Mouse (Mus musculus): Measurements from ENCODE around the gene Gadd45gip1. TPM values are rescaled to one million over a fixed set of nuclear protein-coding genes. Genes with fewer than 3 reads are reported as not detected.
"Not testable (repeated sequence)": the region's sequence is repeated elsewhere in the genome, so short reads cannot be mapped to it uniquely, and the experiment has no call there.

Gene Gadd45gip1
- polyA plus RNA-seq, 1 experiment from 2014 or later, result 38.6 TPM

DNA sequence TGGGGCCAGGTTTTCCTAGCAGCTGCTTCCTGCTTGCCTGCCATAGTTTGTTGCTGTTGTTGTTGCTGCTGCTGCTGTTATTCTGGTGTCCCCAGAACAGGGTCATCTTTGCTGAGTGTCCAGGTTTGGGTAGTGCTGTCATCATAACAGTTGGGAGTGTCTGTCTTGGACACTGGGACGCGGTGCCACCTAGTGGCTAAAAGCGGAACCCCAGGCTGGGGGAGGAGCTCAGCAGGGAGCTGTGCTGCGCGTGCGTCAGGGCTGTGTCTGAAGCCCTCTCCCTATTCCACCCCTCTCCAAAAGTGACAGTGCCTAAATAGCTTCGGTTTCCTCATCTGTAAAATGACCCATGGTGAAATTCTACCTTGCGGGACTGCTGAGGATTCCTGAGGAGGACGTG is 15.8 kb upstream of the Gadd45gip1 start:
- no peaks in the 10 kb centered on the region for H3K36me3 ChIP-seq
- no peaks in the 10 kb centered on the region for H3K9me3 ChIP-seq (replicated peaks)
- H3K27me3 ChIP-seq, result peaks cover 42% of the 10 kb centered on the region
- no peak overlapping the region for H3K4me2 ChIP-seq (replicated peaks)
- ATAC-seq (ENCODE audit: low FRiP score), result peak; percentile 59; the same call in 1 of the 2 replicates
- H3K4me3 ChIP-seq, result no peak overlapping the region
- H3K4me1 ChIP-seq, result peaks cover 41% of the 10 kb centered on the region
- no peak overlapping the region for H3K9ac ChIP-seq
- peak overlapping the region; percentile 68 for H3K27ac ChIP-seq
- WGBS, result 12% methylated on average over 9 of the region's 9 CpGs

DNA sequence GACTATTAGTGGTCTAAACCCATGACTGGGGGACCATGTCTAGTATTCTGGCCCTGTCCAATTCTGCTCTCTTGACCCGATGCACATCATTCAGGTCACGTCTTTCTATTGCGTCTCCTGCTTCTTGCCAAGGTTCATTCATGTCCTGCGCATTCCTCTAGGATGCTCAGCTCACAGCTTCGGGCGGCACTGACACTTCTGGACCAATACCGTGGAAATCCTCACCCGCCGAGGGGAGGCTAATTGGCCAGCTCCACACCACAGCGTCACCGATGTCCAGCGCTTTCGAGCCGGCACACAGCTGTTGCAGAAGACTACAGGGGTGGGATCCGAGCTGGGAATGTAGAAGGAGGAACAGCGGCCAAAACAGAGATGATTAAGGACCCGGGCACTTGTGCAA is 15.2 kb upstream of the Gadd45gip1 start:
- no peak for ATAC-seq (ENCODE audit: low FRiP score)
- H3K27me3 ChIP-seq, result peaks cover 45% of the 10 kb centered on the region
- no peak overlapping the region for H3K4me2 ChIP-seq (replicated peaks)
- no peaks in the 10 kb centered on the region for H3K36me3 ChIP-seq
- no peak overlapping the region for H3K9ac ChIP-seq
- H3K9me3 ChIP-seq (replicated peaks), result no peaks in the 10 kb centered on the region
- WGBS, result 73% methylated on average over 17 of the region's 17 CpGs
- H3K4me3 ChIP-seq, result no peak overlapping the region
- no peak overlapping the region for H3K27ac ChIP-seq
- peaks cover 35% of the 10 kb centered on the region for H3K4me1 ChIP-seq

- H3K4me2 ChIP-seq (replicated peaks), result peak within 1 kb of the TSS; percentile 47
- H3K4me3 ChIP-seq, result 0 out of 2 replicates have a peak within 1 kb of the TSS, but pooled peaks have one; percentile 4
- H3K36me3 ChIP-seq, result no peaks in the 10 kb centered on the region
- no peak within 1 kb of the TSS for H3K9ac ChIP-seq
- 0 out of 2 replicates have a peak, but pooled peaks have one; percentile 16 for ATAC-seq (ENCODE audit: low FRiP score)
- no peaks in the 10 kb centered on the region for H3K9me3 ChIP-seq (replicated peaks)
- H3K27me3 ChIP-seq, result peaks cover 14% of the 10 kb centered on the region
- peaks cover 10% of the 10 kb centered on the region for H3K4me1 ChIP-seq
- H3K27ac ChIP-seq, result no peak within 1 kb of the TSS
- 22% methylated on average over 3 of the region's 3 CpGs for WGBS
These were observed 8.6 kb upstream of the Gadd45gip1 start, which contains the start of gene Dand5 for GRCm38 (mm10) chr8:84822723-84823122. Dand5 (minus strand) TSS chr8:84822823.

GRCm38 (mm10) chr8:84823653-84824052 is 7.7 kb upstream of the Gadd45gip1 start:
- Histone ChIP-seq H3K4me2 (replicated peaks) (peak overlapping the region; percentile 47), H3K27me3 (peaks cover 14% of the 10 kb centered on the region), H3K27ac (no peak overlapping the region), H3K4me3 (0 out of 2 replicates have a peak overlapping the region, but pooled peaks have one; percentile 4), H3K36me3 (no peaks in the 10 kb centered on the region), H3K4me1 (peaks cover 10% of the 10 kb centered on the region), H3K9ac (no peak overlapping the region), H3K9me3 (replicated peaks) (no peaks in the 10 kb centered on the region)
- 2% methylated on average over 18 of the region's 18 CpGs for WGBS
- ATAC-seq (ENCODE audit: low FRiP score), result peak; percentile 82

GRCm38 (mm10) chr8:84825636-84826035 is 5.7 kb upstream of the Gadd45gip1 start:
- H3K27ac ChIP-seq, result no peak overlapping the region
- no peaks in the 10 kb centered on the region for H3K9me3 ChIP-seq (replicated peaks)
- H3K36me3 ChIP-seq, result no peaks in the 10 kb centered on the region
- 69% methylated on average over 4 of the region's 4 CpGs for WGBS
- ATAC-seq (ENCODE audit: low FRiP score), result no peak
- peaks cover 14% of the 10 kb centered on the region for H3K27me3 ChIP-seq
- H3K4me1 ChIP-seq, result peaks cover 10% of the 10 kb centered on the region
- no peak overlapping the region for H3K4me2 ChIP-seq (replicated peaks)
- no peak overlapping the region for H3K9ac ChIP-seq
- no peak overlapping the region for H3K4me3 ChIP-seq

DNA sequence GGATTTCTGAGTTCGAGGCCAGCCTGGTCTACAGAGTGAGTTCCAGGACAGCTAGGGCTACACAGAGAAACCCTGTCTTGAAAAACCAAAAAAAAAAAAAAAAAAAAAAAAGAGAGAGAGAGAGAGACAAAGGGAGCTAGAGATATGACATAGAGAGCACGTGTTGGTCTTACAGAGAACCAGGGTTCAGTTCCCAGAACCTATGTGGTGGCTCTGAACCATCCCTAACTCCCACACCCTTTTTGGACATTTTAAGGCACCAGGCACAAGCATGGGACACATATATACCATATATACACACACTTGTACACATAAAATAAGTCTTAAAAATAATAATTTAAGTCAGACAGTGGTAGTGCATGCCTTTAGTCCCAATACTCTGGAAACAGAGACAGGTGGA is 4.8 kb upstream of the Gadd45gip1 start:
- H3K4me3 ChIP-seq; ATAC-seq (ENCODE audit: low FRiP score); H3K9ac ChIP-seq; H3K9me3 ChIP-seq (replicated peaks); H3K27me3 ChIP-seq; H3K4me2 ChIP-seq (replicated peaks); H3K27ac ChIP-seq; H3K36me3 ChIP-seq: not testable (repeated sequence)
- H3K4me1 ChIP-seq, result peaks cover 10% of the 10 kb centered on the region
- 83% methylated on average over 2 of the region's 2 CpGs for WGBS

DNA sequence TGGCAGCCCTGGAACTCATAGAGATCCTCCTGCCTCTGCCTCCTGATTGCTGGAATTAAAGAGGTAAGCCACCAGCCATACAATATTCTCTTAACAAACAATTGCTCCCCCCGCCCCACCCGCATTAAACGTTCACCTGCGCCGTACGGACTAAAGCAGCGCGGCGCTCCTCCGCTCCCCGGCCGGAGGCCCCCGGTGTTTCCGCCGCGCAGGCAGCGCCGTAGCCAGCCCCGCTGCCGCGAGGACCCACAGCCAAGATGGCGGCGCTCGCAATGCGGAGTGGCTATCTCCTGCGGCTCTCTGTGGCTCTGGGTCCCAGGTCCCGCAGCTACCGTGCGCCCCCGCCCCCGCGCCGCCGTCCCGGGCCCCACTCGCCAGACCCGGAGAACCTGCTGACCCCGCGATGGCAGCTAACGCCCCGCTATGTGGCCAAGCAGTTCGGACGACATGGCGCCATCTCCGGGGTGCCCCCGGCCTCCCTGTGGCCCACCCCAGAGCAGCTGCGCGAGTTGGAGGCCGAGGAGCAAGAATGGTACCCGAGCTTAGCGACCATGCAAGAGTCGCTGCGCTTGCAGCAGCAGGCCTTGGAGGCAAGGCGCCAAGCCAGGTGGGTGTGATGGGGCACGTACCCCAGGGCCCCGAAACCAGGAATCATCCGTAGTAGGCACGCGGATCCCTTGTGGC is 854 bp downstream of the Gadd45gip1 start:
- WGBS, result 2% methylated on average over 59 of the region's 59 CpGs
- Histone ChIP-seq H3K4me1 (peaks cover 24% of the 10 kb centered on the region), H3K4me2 (replicated peaks) (peak overlapping the region; percentile 66), H3K27me3 (no peaks in the 10 kb centered on the region), H3K36me3 (peaks cover 33% of the 10 kb centered on the region), H3K9ac (peak overlapping the region; percentile 96), H3K27ac (peak overlapping the region; percentile 95), H3K4me3 (peak overlapping the region; percentile 85), H3K9me3 (replicated peaks) (no peaks in the 10 kb centered on the region)
- ATAC-seq (ENCODE audit: low FRiP score), result peak; percentile 70

- H3K4me1 ChIP-seq, result peaks cover 28% of the 10 kb centered on the region
- H3K4me3 ChIP-seq, result peak overlapping the region; percentile 85
- no peaks in the 10 kb centered on the region for H3K9me3 ChIP-seq (replicated peaks)
- peak overlapping the region; percentile 96; the same call in 1 of the 2 replicates for H3K9ac ChIP-seq
- H3K4me2 ChIP-seq (replicated peaks), result peak overlapping the region; percentile 66
- H3K36me3 ChIP-seq, result peaks cover 42% of the 10 kb centered on the region
- peak overlapping the region; percentile 95; the same call in 1 of the 2 replicates for H3K27ac ChIP-seq
- WGBS, result 71% methylated on average over 10 of the region's 10 CpGs
- no peaks in the 10 kb centered on the region for H3K27me3 ChIP-seq
- ATAC-seq (ENCODE audit: low FRiP score), result no peak
These were observed 1.7 kb downstream of the Gadd45gip1 start for GRCm38 (mm10) chr8:84832759-84833742.

- H3K27ac ChIP-seq, result peak overlapping the region; percentile 14
- H3K9me3 ChIP-seq (replicated peaks), result no peaks in the 10 kb centered on the region
- no peak overlapping the region for H3K4me3 ChIP-seq
- peaks cover 52% of the 10 kb centered on the region for H3K36me3 ChIP-seq
- H3K4me2 ChIP-seq (replicated peaks), result no peak overlapping the region
- H3K4me1 ChIP-seq, result peaks cover 31% of the 10 kb centered on the region
- 90% methylated on average over 19 of the region's 19 CpGs for WGBS
- no peak for ATAC-seq (ENCODE audit: low FRiP score)
- H3K27me3 ChIP-seq, result no peaks in the 10 kb centered on the region
- H3K9ac ChIP-seq, result no peak overlapping the region
These were observed 2.9 kb downstream of the Gadd45gip1 start for GRCm38 (mm10) chr8:84834002-84834865.

DNA sequence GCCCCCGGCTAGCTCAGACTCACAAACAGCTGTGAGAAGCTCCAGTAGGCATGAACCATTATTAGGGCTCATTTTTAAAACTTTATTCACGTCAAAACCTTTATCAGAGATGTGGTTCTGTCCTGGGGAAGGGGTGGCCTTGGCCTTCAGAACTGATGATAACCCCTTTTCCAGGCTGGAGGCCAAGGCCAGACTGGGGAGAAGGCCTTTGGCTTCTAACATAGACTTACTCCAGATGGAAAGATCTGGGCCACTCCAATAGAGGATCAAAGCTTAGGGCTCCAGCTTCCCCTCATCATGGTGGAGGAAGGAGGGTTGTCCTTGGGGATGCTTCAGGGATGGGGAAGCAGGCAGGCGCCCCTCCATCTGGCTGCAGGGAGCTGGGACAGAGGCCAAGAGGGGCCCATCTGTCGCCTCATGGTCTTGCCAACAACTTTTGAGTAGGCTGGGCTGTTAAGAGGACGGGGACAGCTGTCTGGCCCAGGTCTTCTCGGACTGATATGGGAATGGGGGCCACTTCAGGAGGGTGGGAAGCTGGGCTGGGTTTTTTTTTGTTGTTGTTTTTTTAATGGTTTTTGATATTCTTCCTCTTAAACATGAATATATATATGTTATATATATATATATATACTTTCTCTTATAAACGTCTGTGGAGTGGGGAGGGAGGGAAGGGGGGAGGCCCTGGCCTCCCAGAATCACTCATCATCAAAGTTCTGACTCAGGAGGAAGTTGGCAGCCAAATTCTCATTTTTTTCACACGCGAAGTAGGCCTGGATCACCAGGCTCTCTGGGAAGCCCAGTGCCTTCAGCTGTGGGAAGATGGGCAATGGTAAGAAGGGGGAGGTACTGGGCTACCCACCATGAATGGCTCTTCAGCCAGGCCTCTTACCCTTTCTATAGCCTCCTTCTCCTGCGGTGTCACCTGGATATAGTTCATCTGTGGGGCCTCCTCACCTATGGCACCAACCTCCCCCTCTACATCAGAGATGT is 3.8 kb downstream of the Gadd45gip1 start:
- peak overlapping the region; percentile 14 for H3K27ac ChIP-seq
- H3K27me3 ChIP-seq, result no peaks in the 10 kb centered on the region
- H3K4me2 ChIP-seq (replicated peaks), result no peak overlapping the region
- H3K9me3 ChIP-seq (replicated peaks), result no peaks in the 10 kb centered on the region
- no peak overlapping the region for H3K4me3 ChIP-seq
- 82% methylated on average over 10 of the region's 10 CpGs for WGBS
- H3K36me3 ChIP-seq, result peaks cover 53% of the 10 kb centered on the region
- H3K9ac ChIP-seq, result no peak overlapping the region
- 0 out of 2 replicates have a peak, but pooled peaks have one; percentile 17 for ATAC-seq (ENCODE audit: low FRiP score)
- peaks cover 37% of the 10 kb centered on the region for H3K4me1 ChIP-seq
